Mouse (Mus musculus) intestine, embryonic 16.5 days (tissue): ENCODE results near the gene Stub1. TPM values are rescaled to one million over a fixed set of nuclear protein-coding genes. Genes with fewer than 3 reads are reported as not detected.
"Not testable (repeated sequence)": the region's sequence is repeated elsewhere in the genome, so short reads cannot be mapped to it uniquely, and the experiment has no call there.

ENCODE experiments used
- ATAC-seq: fragments of 200-750 bp; cut with Nextera tagmentation; 2 replicates; pipeline ENCODE4 v1.8.0; 2017; ENCODE audit warnings: moderate TSS enrichment, moderate library complexity
- H3K27ac ChIP-seq: fragments of 300-500 bp; sonication (generic); 2 replicates; pipeline ENCODE4 v1.5.1; 2014; ENCODE audit warnings: mild to moderate bottlenecking, low read length
- H3K27me3 ChIP-seq: fragments of 300-500 bp; sonication (generic); replicated peaks from 2 replicates; pipeline ENCODE4 v1.6.1; 2014; ENCODE audit warnings: low read length, control low read depth, mixed read lengths; ENCODE audit not compliant: control insufficient read depth, insufficient read depth
- H3K36me3 ChIP-seq: fragments of 300-500 bp; sonication (generic); 2 replicates; pipeline ENCODE4 v1.6.1; 2014; ENCODE audit warnings: low read length, control low read depth; ENCODE audit not compliant: control insufficient read depth, insufficient read depth
- H3K4me1 ChIP-seq: fragments of 300-500 bp; sonication (generic); 2 replicates; pipeline ENCODE4 v1.6.1; 2014; ENCODE audit warnings: low read length, control low read depth, mixed read lengths; ENCODE audit not compliant: control insufficient read depth, insufficient read depth
- H3K4me2 ChIP-seq: fragments of 300-500 bp; sonication (generic); 2 replicates; pipeline ENCODE4 v1.6.1; 2014; ENCODE audit warnings: low read depth, low read length, control low read depth
- H3K4me3 ChIP-seq: fragments of 300-500 bp; sonication (generic); 2 replicates; pipeline ENCODE4 v1.5.1; 2014; ENCODE audit warnings: mild to moderate bottlenecking, low read length
- H3K9ac ChIP-seq: fragments of 300-500 bp; sonication (generic); 2 replicates; pipeline ENCODE4 v1.6.1; 2014; ENCODE audit warnings: low read depth, low read length
- H3K9me3 ChIP-seq: fragments of 300-500 bp; sonication (generic); 2 replicates; pipeline ENCODE4 v1.6.1; 2016; ENCODE audit warnings: low read length, control low read depth; ENCODE audit not compliant: control insufficient read depth
- WGBS: fragments of 180-500 bp; shearing (Covaris S2); extraction: QIAGEN DNeasy Blood & Tissue Kit; methylation state at CpG from one replicate; pipeline ENCODE4 v1.1.7; 2014; 5-methylcytosine and 5-hydroxymethylcytosine counted together
- polyA plus RNA-seq: library from polyadenylated mRNA; unstranded; fragments of >200 nt; fragmentation: Nextera tagmentation; extraction: Ambion mirVana; gene quantifications from 2 replicates; pipeline ENCODE4 v1.2.1, GENCODE M21; 2015

Stub1 gene
- polyA plus RNA-seq, 1 experiment from 2014 or later, result 321 TPM

- H3K4me1 ChIP-seq, result peaks cover 23% of the 10 kb centered on the region
- H3K4me2 ChIP-seq, H3K4me3 ChIP-seq, H3K27me3 ChIP-seq, H3K27ac ChIP-seq, ATAC-seq, H3K36me3 ChIP-seq, H3K9me3 ChIP-seq, H3K9ac ChIP-seq: not testable (repeated sequence)
Measured at GRCm38 (mm10) chr17:25871566-25871965, 38.4 kb upstream of the Stub1 start.

DNA sequence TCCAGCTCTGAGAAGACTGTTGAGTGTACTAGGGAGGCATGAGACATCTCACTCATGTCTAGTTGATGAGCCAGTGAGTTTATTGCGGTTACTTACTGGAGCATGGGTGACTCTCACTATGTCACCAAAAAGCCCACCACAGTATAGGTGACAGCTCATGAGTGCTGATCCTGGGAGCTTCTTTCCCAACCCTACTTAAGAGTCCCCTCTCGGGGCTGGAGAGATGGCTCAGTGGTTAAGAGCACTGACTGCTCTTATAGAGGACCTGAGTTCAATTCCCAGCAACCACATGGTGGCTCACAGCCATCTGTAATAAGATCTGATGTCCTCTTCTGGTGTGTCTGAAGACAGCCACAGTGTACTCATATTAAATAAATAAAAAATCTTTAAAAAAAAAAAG is 36.8 kb upstream of the Stub1 start:
- Histone ChIP-seq H3K4me3 (no peak overlapping the region), H3K4me1 (peaks cover 23% of the 10 kb centered on the region), H3K4me2 (no peak overlapping the region), H3K27ac (no peak overlapping the region), H3K36me3 (no peaks in the 10 kb centered on the region), H3K9ac (no peak overlapping the region), H3K27me3 (no peaks in the 10 kb centered on the region), H3K9me3 (no peaks in the 10 kb centered on the region)
- 81% methylated on average over 2 of the region's 2 CpGs for WGBS
- ATAC-seq, result no peak

DNA sequence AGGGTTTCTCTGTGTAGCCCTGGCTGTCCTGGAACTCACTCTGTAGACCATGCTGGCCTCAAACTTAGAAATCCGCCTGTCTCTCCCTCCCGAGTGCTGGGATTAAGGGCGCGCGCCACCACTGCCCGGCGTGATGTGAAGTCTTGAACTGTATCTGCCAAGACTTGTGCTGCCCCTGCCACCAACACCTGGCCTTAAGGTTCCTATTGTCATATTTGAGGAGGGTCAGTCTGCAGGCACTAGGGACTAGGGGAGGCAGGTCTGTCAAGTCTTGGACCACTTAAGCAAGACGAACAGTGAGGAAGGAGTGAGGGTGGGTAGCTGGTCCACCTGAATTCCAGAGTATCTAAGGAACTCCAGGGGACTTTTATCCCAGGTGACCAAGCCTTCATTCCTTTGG is 36.3 kb upstream of the Stub1 start:
- Histone ChIP-seq H3K4me3 (no peak overlapping the region), H3K27me3 (no peaks in the 10 kb centered on the region), H3K27ac (no peak overlapping the region), H3K9me3 (no peaks in the 10 kb centered on the region), H3K4me1 (peaks cover 23% of the 10 kb centered on the region), H3K9ac (no peak overlapping the region), H3K36me3 (no peaks in the 10 kb centered on the region), H3K4me2 (no peak overlapping the region)
- 90% methylated on average over 8 of the region's 8 CpGs for WGBS
- no peak for ATAC-seq

DNA sequence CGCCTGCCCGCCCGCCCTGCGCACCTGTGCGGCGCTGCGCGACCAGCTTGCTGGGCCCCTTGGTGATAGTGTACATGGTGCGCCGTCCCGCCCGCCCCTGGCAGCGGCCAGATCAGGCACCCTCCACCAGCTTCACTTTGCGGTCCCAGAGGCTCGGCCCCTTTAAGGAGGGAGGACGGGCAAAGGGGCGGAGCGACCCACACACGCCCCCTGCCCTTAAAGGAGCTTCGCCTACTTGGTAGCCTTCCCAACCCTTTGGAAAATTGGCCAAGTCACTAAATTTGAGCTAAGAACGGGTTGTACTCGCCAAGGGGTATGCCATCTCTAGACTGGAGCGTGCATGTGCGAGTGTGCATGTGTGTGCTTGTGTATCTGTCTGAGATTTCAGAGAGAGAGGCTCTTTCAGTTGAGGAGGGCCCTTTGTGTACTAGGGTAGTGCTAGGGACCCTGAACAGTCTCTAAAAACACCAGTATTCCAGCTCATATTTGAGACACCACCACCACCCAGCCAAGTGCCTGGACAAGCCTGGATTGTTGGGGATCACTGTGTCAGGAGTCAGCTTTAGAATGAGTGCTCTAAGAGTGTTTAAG is 35.5 kb upstream of the Stub1 start, which contains the start of gene Mcrip2:
TSS of gene Mcrip2 (minus strand) at position 164 of the 591 bp plus-strand sequence.
- H3K9ac ChIP-seq, result peak within 1 kb of the TSS; percentile 82
- peaks cover 16% of the 10 kb centered on the region for H3K4me1 ChIP-seq
- peak within 1 kb of the TSS; percentile 93 for H3K4me3 ChIP-seq
- no peaks in the 10 kb centered on the region for H3K36me3 ChIP-seq
- peak within 1 kb of the TSS; percentile 89 for H3K27ac ChIP-seq
- H3K9me3 ChIP-seq, result no peaks in the 10 kb centered on the region
- no peaks in the 10 kb centered on the region for H3K27me3 ChIP-seq
- WGBS, result 1% methylated on average over 24 of the region's 24 CpGs
- peak within 1 kb of the TSS; percentile 95 for H3K4me2 ChIP-seq
- peak; percentile 88 for ATAC-seq

GRCm38 (mm10) chr17:25867836-25868600 is 34.8 kb upstream of the Stub1 start:
- 1% methylated on average over 42 of the region's 42 CpGs for WGBS
- Histone ChIP-seq H3K9ac (peak overlapping the region; percentile 82), H3K4me3 (peak overlapping the region; percentile 93), H3K27me3 (no peaks in the 10 kb centered on the region), H3K9me3 (no peaks in the 10 kb centered on the region), H3K4me1 (peaks cover 16% of the 10 kb centered on the region), H3K36me3 (no peaks in the 10 kb centered on the region), H3K27ac (peak overlapping the region; percentile 89), H3K4me2 (peak overlapping the region; percentile 95)
- ATAC-seq, result peak; percentile 43

GRCm38 (mm10) chr17:25867509-25867835 is 34.3 kb upstream of the Stub1 start:
- H3K36me3 ChIP-seq, result no peaks in the 10 kb centered on the region
- H3K4me2 ChIP-seq, result peak overlapping the region; percentile 95
- H3K4me3 ChIP-seq, result peak overlapping the region; percentile 93
- H3K4me1 ChIP-seq, result peaks cover 18% of the 10 kb centered on the region
- peak overlapping the region; percentile 89 for H3K27ac ChIP-seq
- WGBS, result 15% methylated on average over 7 of the region's 7 CpGs
- ATAC-seq, result peak; percentile 33; the same call in 1 of the 2 replicates
- no peaks in the 10 kb centered on the region for H3K9me3 ChIP-seq
- peak overlapping the region; percentile 82 for H3K9ac ChIP-seq
- H3K27me3 ChIP-seq, result no peaks in the 10 kb centered on the region

- peaks cover 26% of the 10 kb centered on the region for H3K4me1 ChIP-seq
- WGBS, result 84% methylated on average over 3 of the region's 3 CpGs
- H3K9me3 ChIP-seq, result no peaks in the 10 kb centered on the region
- H3K27ac ChIP-seq, result no peak overlapping the region
- no peak overlapping the region for H3K4me3 ChIP-seq
- H3K4me2 ChIP-seq, result no peak overlapping the region
- 0 out of 2 replicates have a peak overlapping the region, but pooled peaks have one; percentile 2 for H3K9ac ChIP-seq
- H3K27me3 ChIP-seq, result no peaks in the 10 kb centered on the region
- ATAC-seq, result no peak
- H3K36me3 ChIP-seq, result no peaks in the 10 kb centered on the region
Measured at GRCm38 (mm10) chr17:25866172-25866571, 33.0 kb upstream of the Stub1 start.

- H3K4me1 ChIP-seq, result peaks cover 34% of the 10 kb centered on the region
- H3K36me3 ChIP-seq, result no peaks in the 10 kb centered on the region
- no peak overlapping the region for H3K27ac ChIP-seq
- no peak overlapping the region for H3K4me2 ChIP-seq
- WGBS, result 76% methylated on average over 11 of the region's 11 CpGs
- no peak for ATAC-seq
- no peaks in the 10 kb centered on the region for H3K9me3 ChIP-seq
- H3K4me3 ChIP-seq, result no peak overlapping the region; the same call in 1 of the 2 replicates
- peak overlapping the region; percentile 36; the same call in 1 of the 2 replicates for H3K9ac ChIP-seq
- H3K27me3 ChIP-seq, result no peaks in the 10 kb centered on the region
Measured at GRCm38 (mm10) chr17:25865288-25865687, 32.1 kb upstream of the Stub1 start.

- ATAC-seq, result no peak
- Histone ChIP-seq H3K9me3 (no peaks in the 10 kb centered on the region), H3K4me3 (no peak overlapping the region), H3K36me3 (no peaks in the 10 kb centered on the region), H3K4me1 (peaks cover 35% of the 10 kb centered on the region), H3K9ac (no peak overlapping the region), H3K27me3 (no peaks in the 10 kb centered on the region), H3K4me2 (no peak overlapping the region), H3K27ac (no peak overlapping the region)
- 91% methylated on average over 14 of the region's 14 CpGs for WGBS
Measured at GRCm38 (mm10) chr17:25864311-25864710, 31.1 kb upstream of the Stub1 start.
